Mouse (Mus musculus): Measurements from ENCODE around the gene Cpeb2.

Cpeb2 gene

GRCm38 (mm10) chr5:43237238-43237637, 4.3 kb downstream of the Cpeb2 start:
- DNase-seq (ENCODE audit: low read depth in 1 of 2, low spot score in 2 of 2) = no peak

- DNase-seq (ENCODE audit: low read depth in 1 of 2, low spot score in 2 of 2) = no peak
Observed at GRCm38 (mm10) chr5:43239141-43239835, 6.3 kb downstream of the Cpeb2 start.

DNA sequence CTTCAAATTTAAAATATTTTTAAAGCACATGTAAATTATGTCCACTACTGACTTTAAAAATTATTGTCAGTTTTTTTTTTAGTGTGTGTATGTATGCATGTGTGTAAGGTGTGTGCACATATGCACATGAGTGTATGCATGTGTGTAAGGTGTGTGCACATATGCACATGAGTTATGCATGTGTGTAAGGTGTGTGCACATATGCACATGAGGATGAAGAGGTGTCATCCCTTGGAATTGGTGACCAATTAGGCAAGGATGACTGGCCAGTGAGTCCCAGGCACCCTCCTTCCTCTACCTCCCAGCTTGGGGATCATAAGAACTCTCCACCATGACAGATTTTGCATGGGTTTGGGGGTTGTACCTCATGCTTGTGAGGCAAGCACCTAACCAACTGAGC, 7.8 kb downstream of the Cpeb2 start:
- no peak for DNase-seq (ENCODE audit: low read depth in 1 of 2, low spot score in 2 of 2)

GRCm38 (mm10) chr5:43246236-43246635, 13.3 kb downstream of the Cpeb2 start:
- DNase-seq (ENCODE audit: low read depth in 1 of 2, low spot score in 2 of 2) = no peak

- no peak for DNase-seq (ENCODE audit: low read depth in 1 of 2, low spot score in 2 of 2)
Observed at GRCm38 (mm10) chr5:43246954-43247353, 14.0 kb downstream of the Cpeb2 start.

DNA sequence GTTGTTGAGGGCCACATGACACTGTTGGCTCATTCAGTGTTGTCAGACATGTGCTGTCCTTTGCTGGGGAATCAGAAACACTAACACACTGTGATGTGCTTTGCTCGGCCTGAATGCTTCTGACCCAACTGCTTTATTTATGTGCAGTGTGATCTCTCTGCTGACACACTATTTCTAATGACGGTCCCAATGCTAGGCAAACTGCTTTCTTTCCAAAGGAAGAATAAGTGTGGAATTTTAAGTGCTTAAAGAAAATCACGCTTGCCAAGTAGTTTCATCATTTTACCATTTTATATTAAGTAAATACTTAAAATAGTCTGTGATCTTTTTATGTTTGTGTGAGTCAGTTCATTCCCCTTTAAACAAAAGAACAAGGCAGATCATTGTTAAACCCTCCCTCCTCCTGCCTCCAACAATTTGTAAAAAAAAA, 15.0 kb downstream of the Cpeb2 start:
- no peak for DNase-seq (ENCODE audit: low read depth in 1 of 2, low spot score in 2 of 2)

- no peak for DNase-seq (ENCODE audit: low read depth in 1 of 2, low spot score in 2 of 2)
Observed at GRCm38 (mm10) chr5:43257490-43257889, 24.5 kb downstream of the Cpeb2 start.

- DNase-seq (ENCODE audit: low read depth in 1 of 2, low spot score in 2 of 2) = no peak
Observed at GRCm38 (mm10) chr5:43258472-43259142, 25.6 kb downstream of the Cpeb2 start.

DNA sequence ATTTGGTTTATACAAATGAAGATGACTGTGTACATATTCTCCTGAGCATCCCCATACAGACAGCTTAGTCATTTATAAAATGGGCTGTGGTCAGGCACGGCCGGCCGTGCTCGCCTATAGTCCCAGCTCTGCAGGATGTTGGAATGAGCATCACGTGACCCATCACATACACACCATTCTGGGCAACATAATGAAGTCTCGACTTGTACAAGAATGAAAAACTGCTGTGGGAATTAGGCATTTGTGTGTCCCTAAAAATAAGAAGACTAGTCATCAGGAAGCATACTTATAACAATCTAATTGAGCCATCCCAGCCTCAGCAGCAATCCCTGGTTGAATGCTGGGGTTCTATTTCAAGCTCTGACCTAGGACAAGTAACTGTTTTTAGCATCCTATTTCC, 28.8 kb downstream of the Cpeb2 start:
- DNase-seq (ENCODE audit: low read depth in 1 of 2, low spot score in 2 of 2) = no peak

GRCm38 (mm10) chr5:43263951-43264350, 31.0 kb downstream of the Cpeb2 start:
- no peak for DNase-seq (ENCODE audit: low read depth in 1 of 2, low spot score in 2 of 2)

DNA sequence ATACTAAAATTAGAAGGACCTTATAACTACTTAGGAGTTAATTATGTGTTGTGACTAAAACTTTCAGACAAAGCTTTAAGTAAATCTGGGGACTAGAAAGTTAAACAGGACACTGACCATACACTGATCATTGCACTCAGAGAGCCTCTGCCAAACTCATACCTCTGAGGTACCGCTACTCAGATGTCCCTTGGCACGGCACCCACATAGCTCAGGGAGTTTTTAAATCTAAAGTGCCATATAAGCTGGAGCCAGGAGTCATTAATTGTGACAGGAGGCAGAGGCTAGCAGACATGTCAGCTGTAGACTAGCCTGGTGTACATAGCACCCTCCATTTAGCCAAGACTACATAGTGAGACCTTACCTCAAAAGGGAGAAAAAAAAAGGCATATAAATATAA, 31.7 kb downstream of the Cpeb2 start:
- DNase-seq (ENCODE audit: low read depth in 1 of 2, low spot score in 2 of 2) = no peak

DNA sequence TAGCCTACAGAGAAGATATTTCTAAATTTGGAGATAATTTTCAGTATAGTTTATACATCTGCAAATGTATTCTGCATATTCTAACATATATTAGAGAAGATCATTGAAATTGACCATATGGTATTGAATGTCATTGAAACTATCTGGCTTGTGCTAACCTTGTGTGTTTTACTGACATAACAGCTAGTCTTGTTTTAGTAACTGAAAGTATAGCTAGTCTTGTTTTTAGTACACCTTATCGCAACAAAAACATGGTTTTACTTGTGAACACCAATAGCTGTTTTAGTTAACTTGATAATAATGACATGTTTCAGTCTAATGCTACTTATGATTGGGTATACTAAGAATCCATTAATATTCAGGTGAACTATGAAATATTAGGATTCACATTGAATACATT, 45.0 kb downstream of the Cpeb2 start:
- no peak for DNase-seq (ENCODE audit: low read depth in 1 of 2, low spot score in 2 of 2)

DNA sequence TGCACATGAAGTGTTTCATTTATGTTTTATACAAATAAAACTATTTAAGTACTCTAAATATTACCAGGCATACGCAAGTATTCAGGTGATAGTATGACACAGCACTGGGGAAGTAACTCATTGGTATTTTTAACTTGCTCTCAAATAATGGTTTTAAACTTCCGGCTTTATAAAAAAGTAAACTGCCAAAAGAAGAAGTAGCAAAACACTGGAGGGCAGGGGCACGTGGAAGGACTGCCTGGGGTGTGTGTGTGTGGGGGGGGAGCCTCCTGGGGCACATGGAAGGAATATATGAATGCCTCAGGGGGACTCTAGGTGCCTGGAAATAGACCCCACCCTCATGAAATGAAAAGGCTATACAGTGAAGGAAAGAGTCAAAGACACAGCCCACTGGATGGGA, 46.8 kb downstream of the Cpeb2 start:
- no peak for DNase-seq (ENCODE audit: low read depth in 1 of 2, low spot score in 2 of 2)

- DNase-seq (ENCODE audit: low read depth in 1 of 2, low spot score in 2 of 2) = no peak
Observed at GRCm38 (mm10) chr5:43285756-43286155, 52.8 kb downstream of the Cpeb2 start.

DNA sequence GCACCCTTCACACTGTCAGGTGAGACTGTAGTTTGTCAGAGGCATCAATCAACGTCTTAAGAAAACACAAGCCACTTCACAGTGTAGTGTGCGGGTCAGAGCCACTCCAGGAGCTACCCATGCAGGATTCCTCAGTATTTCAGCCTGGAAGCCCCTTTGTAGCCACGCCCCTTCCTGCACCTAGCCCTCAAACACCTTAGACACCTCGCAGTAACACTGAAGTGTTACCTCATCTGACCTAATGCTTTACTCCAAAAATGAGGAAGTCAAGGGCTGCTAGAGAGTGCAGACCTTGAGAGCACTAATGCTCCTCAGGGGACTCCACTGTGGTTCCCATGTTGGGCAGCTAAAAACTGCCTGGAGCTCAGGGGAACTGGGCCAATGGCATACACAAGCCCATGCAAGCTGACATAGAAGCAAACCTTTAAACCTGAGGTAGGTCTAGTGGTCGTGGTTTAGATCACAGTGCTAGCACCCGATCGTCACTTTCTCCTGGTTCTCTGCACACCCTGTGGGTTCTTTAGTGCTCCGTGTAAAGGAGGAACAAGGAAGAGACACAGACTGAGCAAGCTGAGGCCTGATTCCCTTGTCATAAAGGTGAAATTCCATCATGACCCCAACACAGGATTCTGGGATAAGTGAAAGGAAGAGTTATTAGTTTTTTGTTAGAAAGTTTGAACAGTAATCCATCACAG, 56.9 kb downstream of the Cpeb2 start:
- no peak for DNase-seq (ENCODE audit: low read depth in 1 of 2, low spot score in 2 of 2)

- DNase-seq (ENCODE audit: low read depth in 1 of 2, low spot score in 2 of 2) = no peak
Observed at GRCm38 (mm10) chr5:43293136-43293535, 60.2 kb downstream of the Cpeb2 start.

DNA sequence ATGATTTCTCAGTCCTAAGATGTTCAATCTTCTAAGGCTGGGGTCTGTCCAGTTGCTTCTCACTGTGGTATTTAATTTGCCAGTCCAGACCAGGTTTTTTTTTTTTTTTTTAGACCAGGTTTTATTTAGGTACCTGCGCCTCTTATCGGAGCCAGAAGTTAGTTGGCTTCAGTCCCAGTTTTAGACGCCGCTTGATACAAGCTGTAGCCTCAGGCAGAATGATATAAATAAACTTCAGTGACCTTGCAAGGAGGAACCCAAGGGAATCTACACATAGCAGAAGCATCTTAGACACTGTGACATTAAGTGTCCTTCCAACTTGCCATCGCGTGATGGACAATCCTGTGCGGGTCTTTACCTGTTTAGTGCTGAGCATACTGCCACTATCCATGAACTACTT, 64.5 kb downstream of the Cpeb2 start:
- DNase-seq (ENCODE audit: low read depth in 1 of 2, low spot score in 2 of 2) = no peak

DNA sequence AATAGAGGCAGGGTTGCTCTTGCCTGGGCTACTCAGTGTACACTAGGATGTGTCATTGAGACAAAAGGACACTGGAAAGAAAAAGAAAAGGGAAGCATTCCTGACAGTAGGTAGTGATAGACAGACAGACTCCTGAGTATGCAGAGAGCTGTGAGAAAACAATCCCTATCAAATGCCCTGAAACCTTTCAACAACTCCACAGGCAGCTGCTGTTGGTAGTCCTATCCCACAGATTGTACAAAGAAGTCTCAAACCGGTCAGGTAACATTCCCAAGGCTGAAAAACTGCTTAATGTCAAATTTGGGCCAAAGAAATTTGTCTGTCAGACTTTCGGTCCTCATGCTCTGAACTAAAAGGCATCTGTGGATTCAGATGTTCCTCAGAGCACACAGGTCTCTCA, 66.0 kb downstream of the Cpeb2 start:
- DNase-seq (ENCODE audit: low read depth in 1 of 2, low spot score in 2 of 2) = no peak

DNA sequence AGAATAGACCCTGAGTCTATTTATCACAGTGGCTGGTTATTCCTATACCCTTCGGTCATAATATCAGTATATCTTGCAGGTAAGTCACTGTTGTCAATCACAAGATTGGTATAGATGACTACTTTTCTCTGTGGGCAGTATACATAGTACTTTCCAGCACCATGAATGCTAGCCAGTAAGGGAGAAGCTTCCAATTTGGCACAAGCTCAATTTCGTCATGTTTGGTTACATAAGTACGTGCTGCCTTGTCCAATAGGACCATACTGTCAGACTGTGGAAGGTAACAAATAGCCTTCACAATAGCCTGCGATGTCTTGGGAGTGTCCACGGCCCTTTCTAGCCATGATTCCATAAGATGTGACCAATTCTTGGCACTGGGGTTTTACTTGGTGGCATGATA, 67.1 kb downstream of the Cpeb2 start:
- DNase-seq (ENCODE audit: low read depth in 1 of 2, low spot score in 2 of 2) = no peak

GRCm38 (mm10) chr5:43300979-43301378, 68.0 kb downstream of the Cpeb2 start:
- no peak for DNase-seq (ENCODE audit: low read depth in 1 of 2, low spot score in 2 of 2)

DNA sequence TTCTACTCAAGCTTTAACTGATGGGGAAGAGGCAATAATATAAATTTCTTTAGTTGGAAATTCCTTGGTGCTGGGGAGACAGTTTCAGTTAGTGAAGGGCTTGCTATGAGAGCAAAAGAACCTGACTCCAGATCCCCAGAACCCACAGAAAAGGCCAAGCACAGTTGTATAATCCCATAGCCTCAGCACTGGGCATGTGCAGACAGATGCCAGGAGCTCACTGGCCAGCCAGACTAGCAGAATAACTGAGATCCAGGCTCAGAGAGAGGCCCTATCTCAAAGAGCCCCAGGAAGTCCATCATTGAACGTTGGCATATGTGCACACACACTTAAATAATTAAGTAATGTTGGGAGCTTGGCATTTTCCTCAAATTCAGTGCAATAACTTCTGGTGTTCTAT, 70.5 kb downstream of the Cpeb2 start:
- no peak for DNase-seq (ENCODE audit: low read depth in 1 of 2, low spot score in 2 of 2)

DNA sequence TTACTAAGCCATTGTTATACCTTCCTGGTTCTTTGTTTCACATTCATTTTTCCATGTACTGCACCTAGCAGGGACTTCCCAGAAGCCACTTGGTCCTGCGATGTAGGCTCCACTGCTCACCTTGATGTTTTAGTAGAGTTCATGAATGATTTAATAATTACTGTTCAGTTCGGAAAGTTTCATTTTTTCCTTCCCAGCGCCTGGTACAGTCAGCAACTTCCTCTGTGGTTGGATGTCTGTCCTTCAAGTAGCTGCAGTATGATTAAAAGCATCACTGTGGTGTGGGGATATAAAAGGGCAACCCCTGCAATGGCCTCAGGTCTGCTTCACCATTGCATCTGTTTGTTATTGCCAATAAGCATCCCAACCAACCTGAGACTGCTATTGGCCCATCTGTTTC, 72.5 kb downstream of the Cpeb2 start:
- DNase-seq (ENCODE audit: low read depth in 1 of 2, low spot score in 2 of 2) = no peak
